Mouse (Mus musculus): Measurements from ENCODE around the gene Cetn4. TPM values are rescaled to one million over a fixed set of nuclear protein-coding genes. Genes with fewer than 3 reads are reported as not detected.

The Cetn4 gene
- total RNA-seq (2021) (under 1 TPM; 0.63 to 0.70 TPM), polyA plus RNA-seq (2012; rRNA removed) (0.57 and 0.79 TPM in 2 replicates)
- long read RNA-seq, result 0 reads

GRCm38 (mm10) chr3:37312370-37312941 lies at the start of gene Cetn4, which contains the start of gene Bbs12:
TSS of gene Cetn4 (minus strand) at chr3:37312708.
TSS of gene Bbs12 (plus strand) at chr3:37312554.
- no peaks in the 10 kb centered on the region for H3K27me3 ChIP-seq (ENCODE audit: control insufficient read depth, insufficient read depth, low read length)
- peaks cover 9% of the 10 kb centered on the region for H3K4me1 ChIP-seq (ENCODE audit: control insufficient read depth, insufficient read depth, low read length)
- peak within 1 kb of the TSS; percentile 78 for H3K4me3 ChIP-seq
- under 1% methylated on average over 54 of the region's 54 CpGs for WGBS
- H3K79me2 ChIP-seq (replicated peaks; ENCODE audit: control insufficient read depth, insufficient read depth, low read length), result no peaks in the 10 kb centered on the region
- H3K9ac ChIP-seq (ENCODE audit: low read depth, low read length), result peak within 1 kb of the TSS; percentile 68
- DNase-seq, result peak; percentile 95 to 99
- TF ChIP-seq EP300 (IDR thresholded peaks at IDR 0.05; ENCODE audit: insufficient read depth, low read depth, low read length), result no peak
- no peak for TF ChIP-seq CTCF (IDR thresholded peaks at IDR 0.05)
- no peak for TF ChIP-seq POLR2A (IDR thresholded peaks at IDR 0.05; ENCODE audit: insufficient read depth, low read depth, low read length)
- peak within 1 kb of the TSS; percentile 80 for H3K27ac ChIP-seq
- intact Hi-C loops (cut with DNase I), result no loop called here
- no peaks in the 10 kb centered on the region; the same call in none of the 2 replicates for H3K36me3 ChIP-seq (ENCODE audit: control insufficient read depth, insufficient read depth, low read length)

- Histone ChIP-seq H3K9ac (ENCODE audit: low read depth, low read length) (no peak overlapping the region), H3K79me2 (replicated peaks; ENCODE audit: control insufficient read depth, insufficient read depth, low read length) (no peaks in the 10 kb centered on the region), H3K4me3 (no peak overlapping the region), H3K4me1 (ENCODE audit: control insufficient read depth, insufficient read depth, low read length) (no peaks in the 10 kb centered on the region; the same call in 1 of the 2 replicates), H3K27ac (no peak overlapping the region), H3K27me3 (ENCODE audit: control insufficient read depth, insufficient read depth, low read length) (no peaks in the 10 kb centered on the region), H3K36me3 (ENCODE audit: control insufficient read depth, insufficient read depth, low read length) (no peaks in the 10 kb centered on the region)
- no peak for TF ChIP-seq EP300 (IDR thresholded peaks at IDR 0.05; ENCODE audit: insufficient read depth, low read depth, low read length)
- no peak for TF ChIP-seq CTCF (IDR thresholded peaks at IDR 0.05)
- no peak for TF ChIP-seq POLR2A (IDR thresholded peaks at IDR 0.05; ENCODE audit: insufficient read depth, low read depth, low read length)
- DNase-seq, result peak in 1 of 2 experiments; percentile 37
- 35% methylated on average over 9 of the region's 9 CpGs for WGBS
- intact Hi-C loops (cut with DNase I), result no loop called here
Measured at GRCm38 (mm10) chr3:37360729-37361128, 48.2 kb upstream of the Cetn4 start.

- Histone ChIP-seq H3K36me3 (ENCODE audit: control insufficient read depth, insufficient read depth, low read length) (no peaks in the 10 kb centered on the region), H3K4me3 (no peak overlapping the region), H3K4me1 (ENCODE audit: control insufficient read depth, insufficient read depth, low read length) (peaks cover 7% of the 10 kb centered on the region), H3K9ac (ENCODE audit: low read depth, low read length) (no peak overlapping the region), H3K27me3 (ENCODE audit: control insufficient read depth, insufficient read depth, low read length) (no peaks in the 10 kb centered on the region), H3K79me2 (replicated peaks; ENCODE audit: control insufficient read depth, insufficient read depth, low read length) (no peaks in the 10 kb centered on the region), H3K27ac (peak overlapping the region; percentile 70)
- intact Hi-C loops (cut with DNase I), result no loop called here
- no peak for DNase-seq
- no peak for TF ChIP-seq EP300 (IDR thresholded peaks at IDR 0.05; ENCODE audit: insufficient read depth, low read depth, low read length)
- no peak for TF ChIP-seq POLR2A (IDR thresholded peaks at IDR 0.05; ENCODE audit: insufficient read depth, low read depth, low read length)
- TF ChIP-seq CTCF (IDR thresholded peaks at IDR 0.05), result no peak
- 76% methylated on average over 1 of the region's 1 CpGs for WGBS
Measured at GRCm38 (mm10) chr3:37354737-37355136, 42.2 kb upstream of the Cetn4 start.

GRCm38 (mm10) chr3:37353951-37354481 lies 41.5 kb upstream of the Cetn4 start:
- H3K27ac ChIP-seq, result peak overlapping the region; percentile 70
- intact Hi-C loops (cut with DNase I), result no loop called here

GRCm38 (mm10) chr3:37350386-37350785 lies 37.9 kb upstream of the Cetn4 start:
- H3K4me3 ChIP-seq, result no peak overlapping the region
- intact Hi-C loops (cut with DNase I), result no loop called here

More at GRCm38 (mm10) chr3:37353951-37354481, 41.5 kb upstream of the Cetn4 start:
- H3K4me3 ChIP-seq, result no peak overlapping the region
- H3K4me1 ChIP-seq (ENCODE audit: control insufficient read depth, insufficient read depth, low read length), result peaks cover 7% of the 10 kb centered on the region
- peak; percentile 31 to 70 for DNase-seq
- no peaks in the 10 kb centered on the region for H3K36me3 ChIP-seq (ENCODE audit: control insufficient read depth, insufficient read depth, low read length)
- H3K9ac ChIP-seq (ENCODE audit: low read depth, low read length), result no peak overlapping the region
- no peaks in the 10 kb centered on the region for H3K27me3 ChIP-seq (ENCODE audit: control insufficient read depth, insufficient read depth, low read length)
- TF ChIP-seq CTCF (IDR thresholded peaks at IDR 0.05), result no peak
- TF ChIP-seq EP300 (IDR thresholded peaks at IDR 0.05; ENCODE audit: insufficient read depth, low read depth, low read length), result peak; percentile 56; the same call in 1 of the 2 replicates
- WGBS, result 60% methylated on average over 10 of the region's 10 CpGs
- H3K79me2 ChIP-seq (replicated peaks; ENCODE audit: control insufficient read depth, insufficient read depth, low read length), result no peaks in the 10 kb centered on the region

GRCm38 (mm10) chr3:37349166-37349548 lies 36.6 kb upstream of the Cetn4 start:
- 19% methylated on average over 8 of the region's 8 CpGs for WGBS
- Histone ChIP-seq H3K9ac (ENCODE audit: low read depth, low read length) (peak overlapping the region; percentile 58), H3K27ac (peak overlapping the region; percentile 79), H3K36me3 (ENCODE audit: control insufficient read depth, insufficient read depth, low read length) (no peaks in the 10 kb centered on the region), H3K27me3 (ENCODE audit: control insufficient read depth, insufficient read depth, low read length) (no peaks in the 10 kb centered on the region), H3K4me3 (peak overlapping the region; percentile 58), H3K79me2 (replicated peaks; ENCODE audit: control insufficient read depth, insufficient read depth, low read length) (no peaks in the 10 kb centered on the region), H3K4me1 (ENCODE audit: control insufficient read depth, insufficient read depth, low read length) (peaks cover 1% of the 10 kb centered on the region; the same call in 1 of the 2 replicates)
- intact Hi-C loops (cut with DNase I), result loop anchor here (5.0 kb wide), 1 partner anchor 33 kb away; no protein-coding TSS in a partner anchor
- no peak for TF ChIP-seq EP300 (IDR thresholded peaks at IDR 0.05; ENCODE audit: insufficient read depth, low read depth, low read length)
- DNase-seq, result peak in 1 of 2 experiments; percentile 32

More at GRCm38 (mm10) chr3:37350386-37350785, 37.9 kb upstream of the Cetn4 start:
- no peak for TF ChIP-seq EP300 (IDR thresholded peaks at IDR 0.05; ENCODE audit: insufficient read depth, low read depth, low read length)
- TF ChIP-seq CTCF (IDR thresholded peaks at IDR 0.05), result no peak
- no peak for TF ChIP-seq POLR2A (IDR thresholded peaks at IDR 0.05; ENCODE audit: insufficient read depth, low read depth, low read length)
- Histone ChIP-seq H3K36me3 (ENCODE audit: control insufficient read depth, insufficient read depth, low read length) (no peaks in the 10 kb centered on the region), H3K27ac (no peak overlapping the region), H3K27me3 (ENCODE audit: control insufficient read depth, insufficient read depth, low read length) (no peaks in the 10 kb centered on the region), H3K9ac (ENCODE audit: low read depth, low read length) (no peak overlapping the region), H3K4me1 (ENCODE audit: control insufficient read depth, insufficient read depth, low read length) (peaks cover 7% of the 10 kb centered on the region), H3K79me2 (replicated peaks; ENCODE audit: control insufficient read depth, insufficient read depth, low read length) (no peaks in the 10 kb centered on the region)
- 43% methylated on average over 7 of the region's 7 CpGs for WGBS
- no peak for DNase-seq

Measured in heart, adult 2 months (tissue).